Mouse (Mus musculus) G1E (cell line): ENCODE data around the gene Sh3bgrl.

Experiments
- CTCF ChIP-seq: IDR thresholded peaks from 2 replicates; pipeline ENCODE4 v1.5.1; 2012; ENCODE audit warnings: low read depth, low read length, inconsistent platforms, mixed read lengths
- TAL1 ChIP-seq: conservative IDR thresholded peaks from 2 replicates; pipeline ENCODE4 v1.6.1; 2012; ENCODE audit warnings: low read depth, low read length, inconsistent platforms, mixed read lengths

DNA sequence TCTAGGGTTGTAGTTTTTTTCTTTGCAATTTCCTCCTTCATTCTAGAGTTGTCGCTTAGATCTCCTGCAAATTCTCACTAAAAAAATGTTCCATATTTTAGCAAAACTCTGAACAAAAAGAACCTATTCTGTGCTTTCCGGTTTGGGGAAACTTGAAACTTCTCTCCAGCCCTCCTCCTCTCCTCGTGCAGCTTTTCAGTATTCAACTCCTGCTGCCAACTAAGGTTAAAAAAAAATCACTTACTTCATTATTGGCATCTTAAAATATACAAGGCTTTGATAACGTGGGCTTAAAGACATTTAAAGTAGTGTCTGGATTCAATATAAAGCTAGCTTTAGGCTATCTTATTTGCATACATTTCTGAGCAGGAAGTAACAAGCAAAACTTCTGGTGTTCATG lies 365 bp upstream of the Sh3bgrl start:
- TF ChIP-seq CTCF (no peak), TAL1 (no peak)
